Mouse (Mus musculus): ENCODE measurements around the gene Sdad1.

- no peak for TF ChIP-seq GATA1 (IDR thresholded peaks at IDR 0.05; ENCODE audit: borderline replicate concordance, low read length)
- TF ChIP-seq FLI1 (IDR thresholded peaks at IDR 0.05; ENCODE audit: low read length), result no peak
Observed at GRCm38 (mm10) chr5:92254476-92254875, 55.8 kb downstream of the Sdad1 start.

Data from megakaryocyte, embryonic 14.5 days (primary cell).